Mouse (Mus musculus) CH12.LX (cell line): Measurements from ENCODE around the gene Smg7. TPM values are rescaled to one million over a fixed set of nuclear protein-coding genes. Genes with fewer than 3 reads are reported as not detected.

Source experiments
- DNase-seq: peaks from one replicate; pipeline ENCODE4 v3.0.0-alpha.2; 2013; ENCODE audit errors: extremely low read depth
- H3K27ac ChIP-seq: 2 replicates; pipeline ENCODE4 v1.5.1; 2012; ENCODE audit warnings: low read depth, mild to moderate bottlenecking, control low read depth, moderate library complexity; ENCODE audit not compliant: insufficient read depth
- H3K27me3 ChIP-seq: replicated peaks from 2 replicates; pipeline ENCODE3; 2012; ENCODE audit warnings: inconsistent platforms
- H3K36me3 ChIP-seq, 2 experiments: replicated peaks in 1 of 2; 2 replicates each; pipeline versions ENCODE3 to v1.6.1; 2012; ENCODE audit warnings: inconsistent platforms in 1 of 2, low read length in 1 of 2, mild to moderate bottlenecking in 1 of 2, mixed read lengths in 1 of 2, moderate library complexity in 1 of 2; ENCODE audit not compliant: control insufficient read depth in 1 of 2, insufficient read depth in 1 of 2
- H3K4me1 ChIP-seq, 2 experiments: 2 replicates each; pipeline ENCODE4 v1.6.1; 2012; ENCODE audit warnings: inconsistent platforms in 1 of 2, moderate library complexity in 1 of 2; ENCODE audit not compliant: insufficient read depth in 2 of 2, control insufficient read depth in 1 of 2
- H3K4me2 ChIP-seq: 2 replicates; pipeline ENCODE4 v1.6.1; 2012; ENCODE audit warnings: low read depth, mild to moderate bottlenecking, control low read depth; ENCODE audit not compliant: poor library complexity, insufficient read depth, severe bottlenecking
- H3K4me3 ChIP-seq, 3 experiments: fragments of 150-350 bp in 1 of 3; sonication (generic) in 1 of 3; replicated peaks in 1 of 3; 2 replicates each; pipeline versions ENCODE3 to v1.5.1; 2011 to 2012; ENCODE audit warnings: low read depth in 2 of 3, low read length in 2 of 3, mild to moderate bottlenecking in 2 of 3, moderate library complexity in 2 of 3, control low read depth in 1 of 3, improper control_type of control experiment in 1 of 3, inconsistent platforms in 1 of 3, mixed read lengths in 1 of 3; ENCODE audit not compliant: poor library complexity in 1 of 3
- H3K79me2 ChIP-seq: replicated peaks from 2 replicates; pipeline ENCODE4 v1.6.1; 2012; ENCODE audit warnings: mild to moderate bottlenecking, moderate library complexity; ENCODE audit not compliant: control insufficient read depth, poor library complexity, insufficient read depth, severe bottlenecking; ENCODE audit errors: extremely low read depth
- H3K9ac ChIP-seq: 2 replicates; pipeline ENCODE4 v1.6.1; 2012; ENCODE audit warnings: low read depth, mild to moderate bottlenecking, control low read depth, moderate library complexity; ENCODE audit not compliant: insufficient read depth
- H3K9me3 ChIP-seq: replicated peaks from 2 replicates; pipeline ENCODE3; 2012; ENCODE audit warnings: low read length, inconsistent platforms, mixed read lengths
- BHLHE40 ChIP-seq: IDR thresholded peaks from 2 replicates; pipeline ENCODE4 v1.6.1; 2011; ENCODE audit warnings: mild to moderate bottlenecking, low read depth, low read length, improper control_type of control experiment
- CHD1 ChIP-seq: IDR thresholded peaks from 2 replicates; pipeline ENCODE4 v1.6.1; 2012; ENCODE audit warnings: low read depth, low read length, improper control_type of control experiment, inconsistent platforms
- EP300 ChIP-seq: IDR thresholded peaks from 2 replicates; pipeline ENCODE4 v1.6.1; 2011; ENCODE audit warnings: low read length, improper control_type of control experiment
- ETS1 ChIP-seq: conservative IDR thresholded peaks from 2 replicates; pipeline ENCODE4 v1.6.1; 2012; ENCODE audit warnings: low read depth, mild to moderate bottlenecking, inconsistent platforms, low read length, improper control_type of control experiment, moderate library complexity
- GABPA ChIP-seq: IDR thresholded peaks from 2 replicates; pipeline ENCODE4 v1.6.1; 2012; ENCODE audit warnings: low read depth, low read length, improper control_type of control experiment, inconsistent platforms; ENCODE audit not compliant: insufficient replicate concordance
- IRF4 ChIP-seq: IDR thresholded peaks from 2 replicates; pipeline ENCODE4 v1.6.1; 2014; ENCODE audit warnings: low read depth, mild to moderate bottlenecking, inconsistent platforms, low read length, improper control_type of control experiment
- KAT2A ChIP-seq: IDR thresholded peaks from 2 replicates; pipeline ENCODE4 v1.6.1; 2012; ENCODE audit warnings: low read length, improper control_type of control experiment, inconsistent platforms; ENCODE audit not compliant: insufficient replicate concordance
- MAX ChIP-seq: IDR thresholded peaks from 2 replicates; pipeline ENCODE4 v1.6.1; 2011; ENCODE audit warnings: low read length, improper control_type of control experiment
- MEF2A ChIP-seq: IDR thresholded peaks from 2 replicates; pipeline ENCODE4 v1.6.1; 2014; ENCODE audit warnings: low read depth, mild to moderate bottlenecking, inconsistent platforms, low read length, improper control_type of control experiment, borderline replicate concordance
- MYC ChIP-seq: IDR thresholded peaks from 2 replicates; pipeline ENCODE4 v1.6.1; 2011; ENCODE audit warnings: low read depth, mild to moderate bottlenecking, improper control_type of control experiment, low read length
- NRF1 ChIP-seq: IDR thresholded peaks from 2 replicates; pipeline ENCODE4 v1.6.1; 2014; ENCODE audit warnings: low read depth, mild to moderate bottlenecking, inconsistent platforms, low read length, improper control_type of control experiment, moderate library complexity
- PAX5 ChIP-seq: IDR thresholded peaks from 2 replicates; pipeline ENCODE4 v1.6.1; 2012; ENCODE audit warnings: low read length, inconsistent platforms, mixed read lengths
- POLR2A ChIP-seq: IDR thresholded peaks from 2 replicates; pipeline ENCODE4 v1.6.1; 2011; ENCODE audit warnings: low read depth, mild to moderate bottlenecking, improper control_type of control experiment, low read length
- RAD21 ChIP-seq: IDR thresholded peaks from 2 replicates; pipeline ENCODE4 v1.6.1; 2011; ENCODE audit warnings: low read depth, mild to moderate bottlenecking, low read length, improper control_type of control experiment, moderate library complexity
- RCOR1 ChIP-seq: conservative IDR thresholded peaks from 2 replicates; pipeline ENCODE4 v1.6.1; 2012; ENCODE audit warnings: low read depth, mild to moderate bottlenecking, inconsistent platforms, low read length, improper control_type of control experiment
- SMC3 ChIP-seq: IDR thresholded peaks from 2 replicates; pipeline ENCODE4 v1.6.1; 2011; ENCODE audit warnings: low read depth, low read length, improper control_type of control experiment
- TCF12 ChIP-seq: IDR thresholded peaks from 2 replicates; pipeline ENCODE4 v1.6.1; 2014; ENCODE audit warnings: low read depth, mild to moderate bottlenecking, inconsistent platforms, low read length, improper control_type of control experiment
- UBTF ChIP-seq: IDR thresholded peaks from 2 replicates; pipeline ENCODE4 v1.6.1; 2012; ENCODE audit warnings: low read depth, mild to moderate bottlenecking, inconsistent platforms, low read length, improper control_type of control experiment, moderate library complexity
- USF2 ChIP-seq: conservative IDR thresholded peaks from 2 replicates; pipeline ENCODE4 v1.6.1; 2011; ENCODE audit warnings: low read depth, low read length, improper control_type of control experiment
- ZKSCAN1 ChIP-seq: IDR thresholded peaks from 2 replicates; pipeline ENCODE4 v1.6.1; 2012; ENCODE audit warnings: low read depth, inconsistent platforms, low read length, improper control_type of control experiment, borderline replicate concordance
- ZNF384 ChIP-seq: IDR thresholded peaks from 2 replicates; pipeline ENCODE4 v1.6.1; 2012; ENCODE audit warnings: low read depth, low read length, improper control_type of control experiment, inconsistent platforms
- dilution Hi-C: fragments of 300-500 bp; cut with MboI; formaldehyde crosslinking; loops from 2 replicates; pipeline ENCODE4 v1.14.3; 2020; ENCODE audit warnings: low sequenced_read_pairs; ENCODE audit not compliant: extremely low pct_unique_long_range_greater_than_20kb, extremely low pct_ligation_motif_present
- in situ Hi-C: fragments of 300-500 bp; cut with MboI; formaldehyde crosslinking; loops from 3 replicates; pipeline ENCODE4 v1.14.3; 2019; ENCODE audit warnings: low sequenced_read_pairs, low pct_ligation_motif_present, low pct_unique_long_range_greater_than_20kb, mixed read lengths
- polyA plus RNA-seq: library from polyadenylated mRNA; unstranded; fragments of >175 nt; gene quantifications from 2 replicates; pipeline ENCODE4 v1.2.1, GENCODE M21; 2012; ENCODE audit warnings: low read depth; ENCODE audit not compliant: insufficient read length
- total RNA-seq, 2 experiments: library from RNA; depleted of rRNA; stranded (reverse); fragments of 300-350 nt in 1 of 2; fragments of >200 nt in 1 of 2; gene quantifications; 2 replicates each; pipeline ENCODE4 v1.2.3; 2012 to 2014

The Smg7 gene
- total and polyA plus RNA-seq, 3 experiments, result 23.4 to 55.2 (median 27.0) TPM

- peaks cover 8 to 29% of the 10 kb centered on the region in 2 experiments; a peak in 3 of 4 replicates for H3K4me1 ChIP-seq
- no peaks in the 10 kb centered on the region for H3K27me3 ChIP-seq
- H3K27ac ChIP-seq, result no peak overlapping the region
- dilution Hi-C loops (no loop called here), in situ Hi-C loops (loop anchor here (10.0 to 25.0 kb wide), 2 partner anchors 111 to 594 kb away; partner anchors contain the start of gene Smg7)
- no peak overlapping the region for H3K4me2 ChIP-seq
- no peak overlapping the region for H3K4me3 ChIP-seq
- H3K79me2 ChIP-seq, result no peaks in the 10 kb centered on the region
- no peak for TF ChIP-seq EP300
- TF ChIP-seq TCF12, result no peak
- TF ChIP-seq USF2, result no peak
- no peak for TF ChIP-seq RAD21
- no peak for TF ChIP-seq ZNF384
- TF ChIP-seq MYC, result no peak
- TF ChIP-seq SMC3, result no peak
- no peak for TF ChIP-seq UBTF
- TF ChIP-seq MAX, result no peak
- TF ChIP-seq ZKSCAN1, result no peak
- TF ChIP-seq ETS1, result no peak
- TF ChIP-seq MEF2A, result no peak
- TF ChIP-seq CHD1, result no peak
- TF ChIP-seq IRF4, result no peak
- no peak for TF ChIP-seq POLR2A
- no peak for TF ChIP-seq KAT2A
- no peak for TF ChIP-seq PAX5
- no peak for TF ChIP-seq GABPA
- TF ChIP-seq BHLHE40, result no peak
- no peaks in the 10 kb centered on the region for H3K36me3 ChIP-seq
- DNase-seq, result no peak
- no peaks in the 10 kb centered on the region for H3K9me3 ChIP-seq
- no peak overlapping the region for H3K9ac ChIP-seq
Observed at GRCm38 (mm10) chr1:152793495-152794130, 108.8 kb downstream of the Smg7 start.

- no peak overlapping the region for H3K4me2 ChIP-seq
- no peaks in the 10 kb centered on the region for H3K27me3 ChIP-seq
- H3K9ac ChIP-seq, result no peak overlapping the region
- in situ Hi-C loops, result loop anchor here (10.0 to 25.0 kb wide), 2 partner anchors 112 to 594 kb away; partner anchors contain the start of gene Smg7
- no peak overlapping the region for H3K4me3 ChIP-seq
- TF ChIP-seq SMC3, result no peak
- TF ChIP-seq KAT2A, result no peak
- TF ChIP-seq BHLHE40, result no peak
- TF ChIP-seq ETS1, result no peak
- no peak for TF ChIP-seq RCOR1
- no peak for TF ChIP-seq NRF1
- TF ChIP-seq MEF2A, result no peak
- TF ChIP-seq GABPA, result no peak
- H3K4me1 ChIP-seq, result peaks cover 6 to 22% of the 10 kb centered on the region in 2 experiments; a peak in 3 of 4 replicates
- no peak overlapping the region for H3K27ac ChIP-seq
- no peaks in the 10 kb centered on the region for H3K9me3 ChIP-seq
- DNase-seq, result no peak
- no peaks in the 10 kb centered on the region for H3K36me3 ChIP-seq
- no peaks in the 10 kb centered on the region for H3K79me2 ChIP-seq
- dilution Hi-C loops, result no loop called here
Observed at GRCm38 (mm10) chr1:152792736-152793494, 109.5 kb downstream of the Smg7 start.
